Mouse (Mus musculus) embryonic facial prominence, embryonic 14.5 days (tissue): ENCODE data around the gene Trpv4. TPM values are rescaled to one million over a fixed set of nuclear protein-coding genes. Genes with fewer than 3 reads are reported as not detected.

Source experiments
- ATAC-seq: fragments of 200-750 bp; cut with Nextera tagmentation; 2 replicates; pipeline ENCODE4 v1.8.0; 2017; ENCODE audit warnings: low read depth, moderate number of reproducible peaks, moderate TSS enrichment
- DNase-seq: peaks from one replicate; pipeline ENCODE4 v3.0.0-alpha.2; 2015; ENCODE audit warnings: low spot score
- H3K27ac ChIP-seq: fragments of 300-500 bp; sonication (generic); replicated peaks from 2 replicates; pipeline ENCODE4 v1.5.1; 2014; ENCODE audit warnings: low read depth, mild to moderate bottlenecking, low read length, moderate library complexity
- H3K27me3 ChIP-seq: fragments of 300-500 bp; sonication (generic); replicated peaks from 2 replicates; pipeline ENCODE4 v1.6.1; 2014; ENCODE audit warnings: low read length; ENCODE audit not compliant: control insufficient read depth, insufficient read depth
- H3K36me3 ChIP-seq: fragments of 300-500 bp; sonication (generic); 2 replicates; pipeline ENCODE4 v1.6.1; 2014; ENCODE audit warnings: low read length, mixed read lengths; ENCODE audit not compliant: control insufficient read depth, insufficient read depth
- H3K4me1 ChIP-seq: fragments of 300-500 bp; sonication (generic); 2 replicates; pipeline ENCODE4 v1.6.1; 2014; ENCODE audit warnings: antibody characterized with exemption, low read length; ENCODE audit not compliant: control insufficient read depth, insufficient read depth
- H3K4me2 ChIP-seq: fragments of 300-500 bp; sonication (generic); 2 replicates; pipeline ENCODE4 v1.6.1; 2014; ENCODE audit warnings: low read depth, mild to moderate bottlenecking, low read length, moderate library complexity, mixed read lengths
- H3K4me3 ChIP-seq: fragments of 300-500 bp; sonication (generic); 2 replicates; pipeline ENCODE4 v1.5.1; 2014; ENCODE audit warnings: low read depth, mild to moderate bottlenecking, low read length
- H3K9ac ChIP-seq: fragments of 300-500 bp; sonication (generic); 2 replicates; pipeline ENCODE4 v1.6.1; 2014; ENCODE audit warnings: low read depth, mild to moderate bottlenecking, low read length, moderate library complexity, mixed read lengths
- H3K9me3 ChIP-seq: fragments of 300-500 bp; sonication (generic); 2 replicates; pipeline ENCODE4 v1.6.1; 2016; ENCODE audit warnings: low read length; ENCODE audit not compliant: control insufficient read depth
- WGBS: fragments of 180-500 bp; shearing (Covaris S2); extraction: QIAGEN DNeasy Blood & Tissue Kit; methylation state at CpG from one replicate; pipeline ENCODE4 v1.1.7; 2014; 5-methylcytosine and 5-hydroxymethylcytosine counted together
- polyA plus RNA-seq: library from polyadenylated mRNA; unstranded; fragments of >200 nt; fragmentation: Nextera tagmentation; extraction: Ambion mirVana; gene quantifications from 2 replicates; pipeline ENCODE4 v1.2.1, GENCODE M21; 2014

The Trpv4 gene
- polyA plus RNA-seq, 1 experiment from 2014 or later, result 11.9 TPM

GRCm38 (mm10) chr5:114661029-114661428 lies 2.8 kb upstream of the Trpv4 start:
- Histone ChIP-seq H3K36me3 (no peaks in the 10 kb centered on the region), H3K4me1 (peaks cover 18% of the 10 kb centered on the region; the same call in 1 of the 2 replicates), H3K27ac (no peak overlapping the region), H3K4me2 (no peak overlapping the region), H3K4me3 (no peak overlapping the region), H3K27me3 (peaks cover 17% of the 10 kb centered on the region), H3K9ac (no peak overlapping the region), H3K9me3 (no peaks in the 10 kb centered on the region)
- ATAC-seq, result no peak
- DNase-seq, result no peak
- 56% methylated on average over 6 of the region's 6 CpGs for WGBS

DNA sequence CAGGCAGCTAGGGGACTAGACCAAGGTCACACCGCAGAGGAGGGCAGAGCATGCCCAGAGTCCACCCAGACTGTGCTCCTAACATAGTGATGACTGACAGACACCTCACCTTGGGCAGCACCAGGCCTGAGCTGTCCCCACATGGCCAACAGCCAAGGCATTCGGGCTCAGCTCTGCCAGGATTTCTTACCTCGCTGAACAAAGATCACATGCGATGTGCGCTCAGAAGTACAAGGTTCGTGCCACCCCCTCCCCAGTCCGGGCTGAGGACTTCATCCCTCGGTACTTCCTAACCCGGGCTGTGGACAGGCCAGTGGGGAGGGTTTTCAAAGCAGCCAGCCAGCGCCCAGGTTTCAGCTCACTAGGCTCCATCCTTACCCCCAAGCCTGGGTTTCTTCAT lies 795 bp downstream of the Trpv4 start:
- H3K27me3 ChIP-seq, result peaks cover 17% of the 10 kb centered on the region

GRCm38 (mm10) chr5:114656305-114656704 lies 1.9 kb downstream of the Trpv4 start:
- ATAC-seq (no peak), DNase-seq (no peak)
- Histone ChIP-seq H3K27ac (no peak overlapping the region), H3K27me3 (peaks cover 17% of the 10 kb centered on the region), H3K4me3 (no peak overlapping the region), H3K4me2 (no peak overlapping the region), H3K4me1 (peaks cover 11% of the 10 kb centered on the region; the same call in 1 of the 2 replicates), H3K9me3 (no peaks in the 10 kb centered on the region), H3K9ac (no peak overlapping the region), H3K36me3 (no peaks in the 10 kb centered on the region)
- WGBS, result 82% methylated on average over 7 of the region's 7 CpGs

More for the DNA sequence above, 795 bp downstream of the Trpv4 start:
- ATAC-seq (no peak), DNase-seq (no peak)
- H3K4me1 ChIP-seq, result 0 out of 2 replicates have a peak, but pooled peaks cover 9% of the 10 kb centered on the region
- no peak overlapping the region for H3K27ac ChIP-seq
- peak overlapping the region; percentile 95 for H3K4me2 ChIP-seq
- peak overlapping the region; percentile 59 for H3K4me3 ChIP-seq
- no peaks in the 10 kb centered on the region for H3K9me3 ChIP-seq
- peak overlapping the region; percentile 73 for H3K9ac ChIP-seq
- H3K36me3 ChIP-seq, result no peaks in the 10 kb centered on the region
- WGBS, result 37% methylated on average over 9 of the region's 10 CpGs

DNA sequence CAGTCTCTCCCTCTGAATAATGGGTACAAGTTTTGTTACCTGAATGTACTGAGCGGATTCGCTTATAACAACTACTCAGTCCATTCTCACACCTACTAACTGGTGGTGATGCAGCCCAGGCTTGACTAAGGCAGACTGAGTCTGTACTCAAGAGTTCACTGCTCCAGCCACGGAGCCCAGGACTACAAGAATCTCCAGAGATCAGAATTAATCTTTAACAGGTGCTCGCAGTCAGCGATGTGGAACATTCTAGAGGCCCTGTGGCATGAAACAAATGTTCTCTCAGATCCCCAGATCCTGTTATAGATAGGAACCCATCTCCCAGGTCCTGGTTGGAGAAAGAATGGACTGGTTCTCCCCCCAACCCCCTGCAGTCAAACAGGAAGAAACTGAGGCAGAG lies 2.5 kb downstream of the Trpv4 start:
- DNase-seq, result no peak
- Histone ChIP-seq H3K4me3 (no peak overlapping the region), H3K27me3 (peaks cover 17% of the 10 kb centered on the region), H3K9me3 (no peaks in the 10 kb centered on the region), H3K36me3 (no peaks in the 10 kb centered on the region), H3K4me2 (no peak overlapping the region), H3K27ac (no peak overlapping the region), H3K9ac (no peak overlapping the region), H3K4me1 (peaks cover 17% of the 10 kb centered on the region)
- 64% methylated on average over 5 of the region's 5 CpGs for WGBS
- no peak for ATAC-seq

GRCm38 (mm10) chr5:114653656-114654437 lies 4.4 kb downstream of the Trpv4 start:
- Histone ChIP-seq H3K4me2 (no peak overlapping the region), H3K36me3 (no peaks in the 10 kb centered on the region), H3K4me1 (peaks cover 27% of the 10 kb centered on the region), H3K9ac (no peak overlapping the region), H3K27ac (no peak overlapping the region), H3K9me3 (no peaks in the 10 kb centered on the region), H3K4me3 (no peak overlapping the region), H3K27me3 (peaks cover 15% of the 10 kb centered on the region)
- ATAC-seq (no peak), DNase-seq (no peak)
- 68% methylated on average over 12 of the region's 15 CpGs for WGBS

DNA sequence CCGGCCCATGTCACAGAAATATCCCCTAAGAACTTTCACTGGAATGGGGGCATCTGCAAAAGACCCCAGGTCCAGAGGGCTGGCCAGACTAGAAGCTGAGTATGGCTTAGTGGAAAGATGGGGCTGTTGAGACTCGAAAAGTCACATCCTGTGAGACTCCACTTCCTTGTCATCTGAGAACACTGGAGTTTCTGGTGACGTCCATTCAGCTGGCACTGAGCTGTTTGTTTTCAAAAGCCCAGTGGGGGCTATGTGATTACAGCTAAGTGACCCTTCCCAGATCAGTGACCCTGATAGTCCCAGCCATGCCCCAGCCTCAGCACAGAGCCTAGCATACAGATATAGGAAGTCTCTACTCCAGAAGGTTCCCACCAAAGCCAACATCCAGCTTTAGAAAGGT lies 6.8 kb downstream of the Trpv4 start:
- Histone ChIP-seq H3K36me3 (no peaks in the 10 kb centered on the region), H3K4me3 (no peak overlapping the region), H3K9me3 (no peaks in the 10 kb centered on the region), H3K27ac (no peak overlapping the region; the same call in 1 of the 2 replicates), H3K4me1 (peaks cover 39% of the 10 kb centered on the region), H3K9ac (no peak overlapping the region), H3K27me3 (no peaks in the 10 kb centered on the region), H3K4me2 (peak overlapping the region; percentile 20; the same call in 1 of the 2 replicates)
- ATAC-seq (no peak), DNase-seq (no peak)
- WGBS, result 26% methylated on average over 3 of the region's 3 CpGs

GRCm38 (mm10) chr5:114651002-114651401 lies 7.2 kb downstream of the Trpv4 start:
- DNase-seq (no peak), ATAC-seq (no peak; the same call in 1 of the 2 replicates)
- peak overlapping the region; percentile 20; the same call in 1 of the 2 replicates for H3K4me2 ChIP-seq
- H3K27ac ChIP-seq, result no peak overlapping the region; the same call in 1 of the 2 replicates
- H3K27me3 ChIP-seq, result no peaks in the 10 kb centered on the region
- no peaks in the 10 kb centered on the region for H3K36me3 ChIP-seq
- H3K9ac ChIP-seq, result no peak overlapping the region; the same call in 1 of the 2 replicates
- no peaks in the 10 kb centered on the region for H3K9me3 ChIP-seq
- WGBS, result 18% methylated on average over 12 of the region's 14 CpGs
- H3K4me1 ChIP-seq, result peaks cover 42% of the 10 kb centered on the region
- no peak overlapping the region for H3K4me3 ChIP-seq

GRCm38 (mm10) chr5:114648728-114649311 lies 9.4 kb downstream of the Trpv4 start:
- H3K4me1 ChIP-seq, result peaks cover 42% of the 10 kb centered on the region

More at GRCm38 (mm10) chr5:114648728-114649311, 9.4 kb downstream of the Trpv4 start:
- Histone ChIP-seq H3K9ac (0 out of 2 replicates have a peak overlapping the region, but pooled peaks have one; percentile 22), H3K4me3 (no peak overlapping the region), H3K27ac (peak overlapping the region; percentile 69), H3K36me3 (no peaks in the 10 kb centered on the region), H3K27me3 (no peaks in the 10 kb centered on the region), H3K9me3 (no peaks in the 10 kb centered on the region), H3K4me2 (no peak overlapping the region)
- DNase-seq (no peak), ATAC-seq (no peak)
- 68% methylated on average over 11 of the region's 11 CpGs for WGBS
